Mouse (Mus musculus) layer of hippocampus, adult 8-10 months (tissue): ENCODE results near the gene Cemip. TPM values are rescaled to one million over a fixed set of nuclear protein-coding genes. Genes with fewer than 3 reads are reported as not detected.

Experiments used
- DNase-seq, 2 experiments: peaks; one replicate each; pipeline ENCODE4 v3.0.0; 2022; ENCODE audit warnings: low spot score in 2 of 2
- total RNA-seq, 4 experiments: library from RNA; stranded (reverse); gene quantifications; 2 replicates each; pipeline ENCODE4 v1.2.4; 2022

Gene Cemip
- total RNA-seq, 4 experiments from 2014 or later, result 17.3 to 23.1 (median 20.9) TPM

GRCm38 (mm10) chr7:84029120-84029771 is 57.1 kb downstream of the Cemip start:
- DNase-seq, result no peak

GRCm38 (mm10) chr7:84028368-84028767 is 57.9 kb downstream of the Cemip start:
- no peak for DNase-seq

GRCm38 (mm10) chr7:84026950-84027585 is 59.2 kb downstream of the Cemip start:
- no peak for DNase-seq

- DNase-seq, result no peak
Measured at GRCm38 (mm10) chr7:84026090-84026489, 60.2 kb downstream of the Cemip start.

GRCm38 (mm10) chr7:84023466-84023865 is 62.8 kb downstream of the Cemip start:
- DNase-seq, result no peak

- DNase-seq, result no peak
Measured at GRCm38 (mm10) chr7:84022462-84022861, 63.8 kb downstream of the Cemip start.

GRCm38 (mm10) chr7:84019381-84019780 is 66.9 kb downstream of the Cemip start:
- no peak for DNase-seq

- no peak for DNase-seq
Measured at GRCm38 (mm10) chr7:84018291-84019266, 67.7 kb downstream of the Cemip start.

- no peak for DNase-seq
Measured at GRCm38 (mm10) chr7:84015050-84015449, 71.3 kb downstream of the Cemip start.

- no peak for DNase-seq
Measured at GRCm38 (mm10) chr7:84013656-84014055, 72.6 kb downstream of the Cemip start.

GRCm38 (mm10) chr7:84004357-84004756 is 81.9 kb downstream of the Cemip start:
- DNase-seq, result no peak

GRCm38 (mm10) chr7:84001516-84001915 is 84.8 kb downstream of the Cemip start:
- no peak for DNase-seq

GRCm38 (mm10) chr7:84000671-84001070 is 85.6 kb downstream of the Cemip start:
- no peak for DNase-seq

GRCm38 (mm10) chr7:83999647-84000046 is 86.7 kb downstream of the Cemip start:
- DNase-seq, result no peak

GRCm38 (mm10) chr7:83994348-83994747 is 92.0 kb downstream of the Cemip start:
- DNase-seq, result no peak

GRCm38 (mm10) chr7:83989294-83989693 is 97.0 kb downstream of the Cemip start:
- no peak for DNase-seq

GRCm38 (mm10) chr7:83985751-83986150 is 100.6 kb downstream of the Cemip start:
- DNase-seq, result no peak

GRCm38 (mm10) chr7:83982566-83982965 is 103.7 kb downstream of the Cemip start:
- no peak for DNase-seq

- DNase-seq, result no peak
Measured at GRCm38 (mm10) chr7:83978945-83979536, 107.3 kb downstream of the Cemip start.

- DNase-seq, result no peak
Measured at GRCm38 (mm10) chr7:83978410-83978809, 107.9 kb downstream of the Cemip start.

- no peak for DNase-seq
Measured at GRCm38 (mm10) chr7:83976413-83976958, 109.8 kb downstream of the Cemip start.
